Mouse (Mus musculus) megakaryocyte, embryonic 14.5 days (primary cell): ENCODE measurements around the gene Rapgef6. TPM values are rescaled to one million over a fixed set of nuclear protein-coding genes. Genes with fewer than 3 reads are reported as not detected.
"Not testable (repeated sequence)": the region's sequence is repeated elsewhere in the genome, so short reads cannot be mapped to it uniquely, and the experiment has no call there.

Source experiments
- H3K27me3 ChIP-seq: replicated peaks from 2 replicates; pipeline ENCODE3; 2012; ENCODE audit warnings: inconsistent platforms
- H3K36me3 ChIP-seq: replicated peaks from 2 replicates; pipeline ENCODE3; 2012; ENCODE audit warnings: low read length, inconsistent platforms, mixed read lengths
- H3K4me1 ChIP-seq: 2 replicates; pipeline ENCODE4 v1.6.1; 2012; ENCODE audit warnings: inconsistent platforms
- H3K4me3 ChIP-seq: replicated peaks from 2 replicates; pipeline ENCODE3; 2012; ENCODE audit warnings: moderate library complexity, mild to moderate bottlenecking, inconsistent platforms
- H3K9me3 ChIP-seq: 2 replicates; pipeline ENCODE4 v1.6.1; 2012; ENCODE audit warnings: inconsistent platforms
- FLI1 ChIP-seq: IDR thresholded peaks from 2 replicates; pipeline ENCODE4 v1.6.1; 2012; ENCODE audit warnings: low read length, inconsistent platforms, mixed read lengths
- GATA1 ChIP-seq: IDR thresholded peaks from 3 replicates; pipeline ENCODE4 v1.6.1; 2012; ENCODE audit warnings: mixed read lengths, low read length, inconsistent platforms, borderline replicate concordance
- polyA plus RNA-seq: library from polyadenylated mRNA; stranded (reverse); fragments of >175 nt; gene quantifications from 2 replicates; pipeline ENCODE4 v1.2.3, GENCODE M21; 2012; ENCODE audit warnings: low replicate concordance; ENCODE audit not compliant: insufficient read depth

The Rapgef6 gene
- polyA plus RNA-seq, 1 experiment = 1.9 TPM

DNA sequence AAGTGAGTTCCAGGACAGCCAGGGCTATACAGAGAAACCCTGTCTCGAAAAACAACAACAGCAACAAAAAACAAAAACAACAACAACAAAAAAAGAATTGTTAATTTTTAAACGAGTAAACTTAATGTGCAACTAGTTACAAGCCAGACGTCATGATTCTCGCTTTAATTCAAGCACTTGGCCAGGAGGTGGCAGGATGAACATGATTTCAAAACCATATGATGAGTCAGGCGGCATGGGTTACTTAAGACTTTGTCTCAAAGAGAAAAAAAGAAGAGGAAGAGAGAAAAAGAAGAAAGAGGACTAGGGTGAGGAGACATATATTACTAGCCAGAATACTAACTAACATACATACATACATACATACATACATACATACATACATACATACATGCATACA, 40.1 kb downstream of the Rapgef6 start:
- Histone ChIP-seq H3K4me3 (no peak overlapping the region), H3K4me1 (peaks cover 5% of the 10 kb centered on the region), H3K9me3 (no peaks in the 10 kb centered on the region), H3K36me3 (peaks cover 18% of the 10 kb centered on the region), H3K27me3 (no peaks in the 10 kb centered on the region)
- no peak for TF ChIP-seq GATA1
- TF ChIP-seq FLI1 = no peak

DNA sequence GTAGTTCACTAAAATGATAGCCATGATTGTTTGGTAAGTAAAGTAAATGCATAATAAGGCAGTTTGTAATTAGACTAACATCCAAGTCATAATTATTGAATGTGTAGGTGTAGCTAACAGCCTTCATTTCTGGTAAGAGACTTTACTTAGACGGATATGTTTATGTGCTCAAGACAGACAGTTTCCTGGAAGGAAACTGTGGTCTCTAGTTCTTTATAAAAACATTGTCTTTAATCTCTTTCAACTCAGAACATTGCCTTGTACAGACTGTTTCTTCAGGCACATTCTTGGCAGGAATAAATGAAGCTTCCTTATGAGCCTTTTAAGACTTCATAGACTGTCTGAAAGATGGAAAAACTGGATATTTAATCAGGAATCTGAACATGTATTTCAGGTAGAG, 45.3 kb downstream of the Rapgef6 start:
- TF ChIP-seq FLI1 = no peak
- TF ChIP-seq GATA1 = no peak
- H3K36me3 ChIP-seq = peaks cover 25% of the 10 kb centered on the region
- peaks cover 12% of the 10 kb centered on the region for H3K4me1 ChIP-seq
- H3K9me3 ChIP-seq = no peaks in the 10 kb centered on the region
- no peak overlapping the region for H3K4me3 ChIP-seq
- H3K27me3 ChIP-seq = no peaks in the 10 kb centered on the region

DNA sequence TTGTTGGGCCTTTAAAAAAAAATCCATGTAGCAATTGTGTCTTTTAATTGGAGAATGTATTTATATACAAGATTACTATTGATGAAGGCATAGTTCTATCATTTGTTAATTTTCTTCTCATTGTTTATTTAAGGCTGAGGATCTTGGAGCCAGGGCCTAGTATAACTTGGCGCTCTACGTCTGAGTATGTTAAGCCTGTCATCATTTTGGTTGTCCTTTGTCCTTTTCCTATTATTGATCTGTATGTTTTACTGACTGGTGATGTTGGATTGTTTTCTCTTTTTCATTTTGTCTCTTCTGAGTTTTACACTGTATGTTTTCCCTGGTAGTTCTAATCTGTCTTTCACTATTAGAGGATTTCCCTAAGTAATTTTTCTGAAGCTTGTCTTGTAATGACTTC, 52.1 kb downstream of the Rapgef6 start:
- Histone ChIP-seq H3K9me3 (no peaks in the 10 kb centered on the region), H3K36me3 (peaks cover 25% of the 10 kb centered on the region), H3K4me1 (peaks cover 17% of the 10 kb centered on the region), H3K4me3 (no peak overlapping the region), H3K27me3 (no peaks in the 10 kb centered on the region)
- TF ChIP-seq GATA1 = no peak
- no peak for TF ChIP-seq FLI1

DNA sequence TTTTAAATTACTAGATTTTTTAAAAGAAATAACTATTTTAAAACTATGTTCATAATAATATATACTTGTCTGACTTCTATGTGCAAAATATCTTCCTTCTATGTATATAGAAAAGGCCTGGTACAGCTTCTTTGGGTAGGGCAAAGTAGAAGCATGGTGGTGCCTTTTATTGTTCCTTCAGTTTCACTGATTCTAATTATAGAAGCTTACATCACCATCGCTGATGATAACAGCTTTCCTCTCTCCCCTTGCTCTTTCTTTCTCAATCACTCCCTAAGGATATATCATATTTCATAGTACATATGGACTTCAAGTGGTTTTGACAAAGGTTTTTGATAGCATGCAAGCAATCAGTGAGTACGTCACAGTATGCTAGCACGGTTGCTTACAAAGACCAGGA, 69.9 kb downstream of the Rapgef6 start:
- no peak for TF ChIP-seq GATA1
- no peak for TF ChIP-seq FLI1
- Histone ChIP-seq H3K4me3 (no peak overlapping the region), H3K36me3 (peaks cover 11% of the 10 kb centered on the region), H3K9me3 (no peaks in the 10 kb centered on the region), H3K27me3 (no peaks in the 10 kb centered on the region), H3K4me1 (peaks cover 55% of the 10 kb centered on the region)

DNA sequence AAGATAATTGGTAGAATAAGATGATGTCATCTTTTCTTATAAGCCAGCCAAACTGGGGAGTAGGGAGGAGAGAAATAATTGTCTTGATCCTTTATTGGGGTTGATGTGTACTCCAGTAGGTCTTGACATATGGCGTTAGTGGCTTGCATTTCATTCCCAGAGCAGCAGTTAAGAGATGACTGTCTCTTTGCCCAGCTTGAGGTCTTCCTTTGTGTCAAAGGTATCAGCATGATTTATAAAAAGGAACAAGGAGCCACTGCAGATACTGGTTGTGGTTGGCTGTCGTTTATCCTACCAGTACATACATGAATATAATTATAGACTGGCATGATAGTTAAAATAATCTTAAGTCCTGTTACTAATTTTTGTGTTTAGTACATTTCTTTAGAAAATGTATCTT, 71.4 kb downstream of the Rapgef6 start:
- no peaks in the 10 kb centered on the region for H3K27me3 ChIP-seq
- peaks cover 8% of the 10 kb centered on the region for H3K36me3 ChIP-seq
- H3K9me3 ChIP-seq = no peaks in the 10 kb centered on the region
- peaks cover 60% of the 10 kb centered on the region for H3K4me1 ChIP-seq
- TF ChIP-seq GATA1 (no peak), FLI1 (no peak)
- no peak overlapping the region for H3K4me3 ChIP-seq

DNA sequence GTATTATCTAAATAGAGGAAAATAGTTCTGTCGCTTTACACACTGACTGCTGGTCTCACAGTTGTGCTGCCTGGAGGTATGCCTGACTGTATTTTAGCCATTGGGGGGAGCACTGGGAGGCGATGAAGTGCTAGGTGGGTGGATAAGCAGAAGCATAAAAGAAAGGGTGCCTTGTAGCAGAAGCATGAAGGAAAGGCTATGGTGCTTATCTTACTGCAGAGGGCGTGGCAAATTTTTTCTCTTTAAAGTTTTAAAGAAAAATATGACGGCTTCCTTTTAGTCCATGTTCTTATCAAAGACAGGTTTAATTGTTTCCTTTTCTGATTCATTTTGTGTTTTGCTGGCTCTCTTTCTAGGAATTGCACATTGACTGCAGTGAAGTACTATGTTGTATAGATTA, 72.4 kb downstream of the Rapgef6 start:
- no peaks in the 10 kb centered on the region for H3K27me3 ChIP-seq
- H3K36me3 ChIP-seq = peaks cover 2% of the 10 kb centered on the region
- H3K9me3 ChIP-seq = no peaks in the 10 kb centered on the region
- H3K4me1 ChIP-seq = peaks cover 61% of the 10 kb centered on the region
- TF ChIP-seq FLI1 = no peak
- no peak for TF ChIP-seq GATA1
- H3K4me3 ChIP-seq = peak overlapping the region; percentile 56

DNA sequence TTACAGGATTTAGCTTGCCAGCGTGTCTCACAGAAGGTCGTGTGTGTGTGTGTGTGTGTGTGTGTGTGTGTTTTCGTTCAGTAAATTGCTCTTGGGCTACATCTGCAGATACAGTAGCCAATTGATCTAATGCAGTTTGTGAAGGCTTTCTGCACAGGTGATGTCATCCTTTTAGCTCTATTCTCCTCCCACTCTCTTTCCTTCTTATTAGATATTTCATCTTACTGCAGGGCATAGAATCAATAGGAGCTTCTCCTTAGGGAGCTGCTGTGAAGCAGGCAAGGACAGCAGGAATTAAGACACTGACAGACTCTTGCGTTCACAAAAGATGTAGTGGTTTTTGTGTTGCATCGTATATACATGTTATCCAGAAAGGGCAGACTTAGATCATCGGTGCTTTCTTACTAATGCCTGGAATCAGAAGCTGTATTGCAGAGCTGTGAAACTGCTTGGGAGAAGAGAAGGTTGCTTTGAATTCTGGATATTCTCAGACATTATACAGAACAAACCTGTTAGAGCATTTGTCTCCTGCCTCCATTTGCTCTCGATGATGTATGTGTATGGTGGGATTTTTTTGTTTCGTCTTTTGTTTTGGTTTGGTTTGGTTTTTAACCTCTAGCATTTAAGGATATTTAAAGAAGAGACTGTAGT, 73.4 kb downstream of the Rapgef6 start:
- H3K27me3 ChIP-seq = no peaks in the 10 kb centered on the region
- no peak overlapping the region for H3K4me3 ChIP-seq

DNA sequence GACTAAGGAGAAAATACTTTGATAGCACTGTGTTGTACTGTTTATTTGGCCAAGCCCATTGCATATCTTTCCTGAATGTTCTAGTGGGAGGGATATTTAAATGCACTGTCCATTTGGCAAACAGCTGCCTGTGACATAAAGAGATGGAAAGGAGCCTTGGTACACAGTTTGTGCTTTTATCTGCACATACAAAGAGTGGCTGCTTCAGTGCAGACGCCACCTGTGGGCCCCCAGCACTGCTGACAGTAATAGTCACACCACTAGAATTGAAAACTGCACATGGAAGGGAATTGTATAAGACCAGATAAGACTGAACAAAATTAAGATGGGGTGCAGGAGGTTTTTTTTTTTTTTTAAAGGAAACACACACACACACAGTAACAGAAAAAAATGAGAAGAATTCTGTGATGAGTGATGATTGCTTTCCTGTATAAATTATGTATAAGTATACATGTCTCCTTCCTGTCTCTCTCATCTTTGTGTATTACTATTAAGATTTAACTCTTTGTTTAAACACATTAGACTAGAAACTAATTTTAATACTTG, 75.3 kb downstream of the Rapgef6 start:
- H3K4me3 ChIP-seq = peak overlapping the region; percentile 3
- no peaks in the 10 kb centered on the region for H3K9me3 ChIP-seq
- H3K27me3 ChIP-seq = no peaks in the 10 kb centered on the region
- H3K4me1 ChIP-seq = peaks cover 62% of the 10 kb centered on the region
- H3K36me3 ChIP-seq = peaks cover 3% of the 10 kb centered on the region
- TF ChIP-seq GATA1 = no peak
- no peak for TF ChIP-seq FLI1

More for the DNA sequence above, 73.4 kb downstream of the Rapgef6 start:
- TF ChIP-seq FLI1 (no peak), GATA1 (no peak)
- Histone ChIP-seq H3K36me3 (peaks cover 3% of the 10 kb centered on the region), H3K9me3 (no peaks in the 10 kb centered on the region), H3K4me1 (peaks cover 58% of the 10 kb centered on the region)

DNA sequence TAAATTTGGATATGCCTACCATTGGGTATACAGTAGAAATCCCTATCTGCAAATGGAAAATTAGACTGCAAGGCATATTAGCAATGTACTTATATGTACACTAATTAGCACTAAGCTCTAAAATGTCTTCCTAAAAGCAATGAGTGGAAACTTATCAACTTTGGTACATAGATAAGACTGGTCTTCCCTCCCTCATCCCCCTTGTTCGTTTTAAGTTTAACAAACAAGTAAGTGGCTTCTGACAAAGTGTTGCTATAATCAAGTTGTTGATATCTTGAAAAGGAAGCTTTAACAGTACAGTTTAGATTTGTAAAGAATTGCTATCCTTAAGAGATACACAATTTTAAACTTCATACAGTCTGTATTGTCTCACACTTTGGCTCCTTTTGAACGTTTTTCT, 78.5 kb downstream of the Rapgef6 start:
- H3K27me3 ChIP-seq = no peaks in the 10 kb centered on the region
- TF ChIP-seq GATA1 (no peak), FLI1 (no peak)
- H3K4me3 ChIP-seq = no peak overlapping the region
- H3K4me1 ChIP-seq = peaks cover 44% of the 10 kb centered on the region
- no peaks in the 10 kb centered on the region for H3K9me3 ChIP-seq
- H3K36me3 ChIP-seq = peaks cover 13% of the 10 kb centered on the region

DNA sequence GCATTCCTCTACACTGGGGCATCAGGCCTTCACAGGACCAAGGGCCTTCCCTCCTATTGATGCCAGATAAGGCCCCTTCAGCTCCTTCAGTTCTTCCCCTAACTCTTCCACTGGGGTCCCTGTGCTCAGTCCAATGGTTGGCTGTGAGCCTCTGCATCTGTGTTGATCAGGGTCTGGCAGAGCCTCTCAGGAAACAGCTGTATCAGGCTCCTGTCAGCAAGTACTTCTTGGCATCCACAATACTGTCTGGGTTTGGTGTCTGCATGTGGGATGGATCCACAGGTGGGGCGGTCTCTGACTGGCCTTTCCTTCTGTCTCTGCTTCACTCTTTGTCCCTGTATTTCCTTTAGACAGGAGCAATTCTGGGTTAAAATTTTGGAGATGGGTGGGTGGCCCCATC, 80.1 kb downstream of the Rapgef6 start:
- not testable (repeated sequence) for H3K9me3 ChIP-seq, H3K27me3 ChIP-seq, H3K4me3 ChIP-seq
- Histone ChIP-seq H3K4me1 (peaks cover 47% of the 10 kb centered on the region), H3K36me3 (peaks cover 16% of the 10 kb centered on the region)
